Mouse (Mus musculus) MEL (cell line): Measurements from ENCODE around the gene Zscan2. TPM values are rescaled to one million over a fixed set of nuclear protein-coding genes. Genes with fewer than 3 reads are reported as not detected.

Experiments used
- DNase-seq: peaks from one replicate; pipeline ENCODE4 v3.0.0; 2011; ENCODE audit warnings: low read depth, low spot score
- H3K27ac ChIP-seq: 2 replicates; pipeline ENCODE4 v1.5.1; 2012; ENCODE audit warnings: low read depth, mild to moderate bottlenecking, control low read depth, low read length, moderate library complexity; ENCODE audit not compliant: control insufficient read depth
- H3K27me3 ChIP-seq, 2 experiments: fragments of 150-350 bp in 1 of 2; sonication (generic) in 1 of 2; 2 replicates each; pipeline ENCODE4 v1.6.1; 2012; ENCODE audit warnings: low read length in 2 of 2, mild to moderate bottlenecking in 2 of 2, improper control_type of control experiment in 1 of 2, moderate library complexity in 1 of 2; ENCODE audit not compliant: insufficient read depth in 2 of 2, control insufficient read depth in 1 of 2
- H3K36me3 ChIP-seq, 2 experiments: 2 replicates each; pipeline ENCODE4 v1.6.1; 2012 to 2014; ENCODE audit warnings: low read length in 2 of 2, improper control_type of control experiment in 1 of 2, inconsistent platforms in 1 of 2, mild to moderate bottlenecking in 1 of 2; ENCODE audit not compliant: insufficient read depth in 2 of 2, control insufficient read depth in 1 of 2
- H3K4me1 ChIP-seq, 2 experiments: fragments of 150-350 bp in 1 of 2; sonication (generic) in 1 of 2; 2 replicates each; pipeline ENCODE4 v1.6.1; 2012; ENCODE audit warnings: low read length in 2 of 2, improper control_type of control experiment in 1 of 2, mild to moderate bottlenecking in 1 of 2; ENCODE audit not compliant: insufficient read depth in 2 of 2, control insufficient read depth in 1 of 2
- H3K4me3 ChIP-seq, 2 experiments: fragments of 150-350 bp in 1 of 2; sonication (generic) in 1 of 2; 2 replicates each; pipeline ENCODE4 v1.5.1; 2012; ENCODE audit warnings: low read depth in 2 of 2, low read length in 2 of 2, mild to moderate bottlenecking in 2 of 2, moderate library complexity in 2 of 2, control low read depth in 1 of 2, improper control_type of control experiment in 1 of 2; ENCODE audit not compliant: control insufficient read depth in 1 of 2, insufficient read depth in 1 of 2
- H3K79me2 ChIP-seq: 2 replicates; pipeline ENCODE4 v1.6.1; 2012; ENCODE audit warnings: mild to moderate bottlenecking, low read length, moderate library complexity; ENCODE audit not compliant: control insufficient read depth, poor library complexity, insufficient read depth
- H3K9ac ChIP-seq: 2 replicates; pipeline ENCODE4 v1.6.1; 2012; ENCODE audit warnings: low read depth, mild to moderate bottlenecking, control low read depth, low read length, moderate library complexity; ENCODE audit not compliant: control insufficient read depth, poor library complexity, severe bottlenecking
- H3K9me3 ChIP-seq: fragments of 150-350 bp; sonication (generic); replicated peaks from 2 replicates; pipeline ENCODE4 v1.6.1; 2012; ENCODE audit warnings: mild to moderate bottlenecking, low read length, improper control_type of control experiment, moderate library complexity; ENCODE audit not compliant: insufficient read depth
- CHD2 ChIP-seq: IDR thresholded peaks from 2 replicates; pipeline ENCODE4 v1.6.1; 2011; ENCODE audit warnings: low read length, improper control_type of control experiment
- CTCF ChIP-seq, 3 experiments: IDR thresholded peaks in 2 of 3; conservative IDR thresholded peaks in 1 of 3; 2 replicates each; pipeline ENCODE4 v1.5.1; 2011 to 2012; ENCODE audit warnings: low read length in 3 of 3, low read depth in 2 of 3, mild to moderate bottlenecking in 2 of 3, improper control_type of control experiment in 1 of 3, inconsistent platforms in 1 of 3, mixed read lengths in 1 of 3, moderate library complexity in 1 of 3; ENCODE audit not compliant: control insufficient read depth in 1 of 3, insufficient read depth in 1 of 3, poor library complexity in 1 of 3, severe bottlenecking in 1 of 3
- E2F4 ChIP-seq: IDR thresholded peaks from 2 replicates; pipeline ENCODE4 v1.6.1; 2011; ENCODE audit warnings: low read depth, low read length, improper control_type of control experiment, borderline replicate concordance
- ELF1 ChIP-seq: IDR thresholded peaks from 2 replicates; pipeline ENCODE4 v1.6.1; 2014; ENCODE audit warnings: low read depth, mild to moderate bottlenecking, inconsistent platforms, low read length, improper control_type of control experiment, moderate library complexity
- EP300 ChIP-seq, 2 experiments: IDR thresholded peaks; 2 replicates each; pipeline ENCODE4 v1.6.1; 2011; ENCODE audit warnings: improper control_type of control experiment in 2 of 2, low read length in 2 of 2, low read depth in 1 of 2, mild to moderate bottlenecking in 1 of 2
- GABPA ChIP-seq: IDR thresholded peaks from 2 replicates; pipeline ENCODE4 v1.6.1; 2012; ENCODE audit warnings: low read depth, mild to moderate bottlenecking, inconsistent platforms, low read length, improper control_type of control experiment, moderate library complexity
- JUND ChIP-seq: IDR thresholded peaks from 2 replicates; pipeline ENCODE4 v1.6.1; 2011; ENCODE audit warnings: low read depth, mild to moderate bottlenecking, improper control_type of control experiment, low read length
- KAT2A ChIP-seq: conservative IDR thresholded peaks from 2 replicates; pipeline ENCODE4 v1.6.1; 2012; ENCODE audit warnings: low read depth, low read length, improper control_type of control experiment, inconsistent platforms
- MAFK ChIP-seq: IDR thresholded peaks from 2 replicates; pipeline ENCODE4 v1.6.1; 2011; ENCODE audit warnings: low read depth, mild to moderate bottlenecking, low read length, improper control_type of control experiment, borderline replicate concordance
- MAZ ChIP-seq: IDR thresholded peaks from 2 replicates; pipeline ENCODE4 v1.6.1; 2012; ENCODE audit warnings: low read depth, mild to moderate bottlenecking, inconsistent platforms, low read length, improper control_type of control experiment
- MXI1 ChIP-seq: IDR thresholded peaks from 2 replicates; pipeline ENCODE4 v1.6.1; 2011; ENCODE audit warnings: mild to moderate bottlenecking, low read depth, low read length, improper control_type of control experiment
- MYC ChIP-seq: IDR thresholded peaks from 2 replicates; pipeline ENCODE4 v1.6.1; 2011; ENCODE audit warnings: low read depth, mild to moderate bottlenecking, low read length, improper control_type of control experiment, moderate library complexity
- NELFE ChIP-seq: IDR thresholded peaks from 2 replicates; pipeline ENCODE4 v1.6.1; 2011; ENCODE audit warnings: low read depth, low read length, improper control_type of control experiment
- NRF1 ChIP-seq: IDR thresholded peaks from 2 replicates; pipeline ENCODE4 v1.6.1; 2014; ENCODE audit warnings: low read depth, mild to moderate bottlenecking, inconsistent platforms, low read length, improper control_type of control experiment, moderate library complexity; ENCODE audit not compliant: poor library complexity, insufficient read depth, severe bottlenecking
- POLR2A ChIP-seq, 2 experiments: IDR thresholded peaks; 2 replicates each; pipeline ENCODE4 v1.6.1; 2011 to 2012; ENCODE audit warnings: low read length in 2 of 2, mild to moderate bottlenecking in 2 of 2, control low read depth in 1 of 2, improper control_type of control experiment in 1 of 2, low read depth in 1 of 2, moderate library complexity in 1 of 2; ENCODE audit not compliant: control insufficient read depth in 1 of 2, insufficient read depth in 1 of 2, poor library complexity in 1 of 2
- POLR2AphosphoS5 ChIP-seq: IDR thresholded peaks from 2 replicates; pipeline ENCODE4 v1.6.1; 2012; ENCODE audit warnings: low read depth, borderline replicate concordance, mild to moderate bottlenecking, inconsistent platforms, low read length, moderate library complexity, mixed read lengths
- RCOR1 ChIP-seq: IDR thresholded peaks from 2 replicates; pipeline ENCODE4 v1.6.1; 2012; ENCODE audit warnings: low read depth, mild to moderate bottlenecking, inconsistent platforms, low read length, improper control_type of control experiment
- SIN3A ChIP-seq: IDR thresholded peaks from 2 replicates; pipeline ENCODE4 v1.6.1; 2012; ENCODE audit warnings: low read length, improper control_type of control experiment, inconsistent platforms
- SMC3 ChIP-seq: IDR thresholded peaks from 2 replicates; pipeline ENCODE4 v1.6.1; 2011; ENCODE audit warnings: low read depth, low read length, improper control_type of control experiment
- TAL1 ChIP-seq: IDR thresholded peaks from 2 replicates; pipeline ENCODE4 v1.6.1; 2012; ENCODE audit warnings: mild to moderate bottlenecking, inconsistent platforms, low read length, moderate library complexity, mixed read lengths
- TBP ChIP-seq: IDR thresholded peaks from 2 replicates; pipeline ENCODE4 v1.8.0; 2011; ENCODE audit warnings: low read depth, low read length, improper control_type of control experiment
- USF1 ChIP-seq: IDR thresholded peaks from 2 replicates; pipeline ENCODE4 v1.6.1; 2014; ENCODE audit warnings: low read depth, mild to moderate bottlenecking, inconsistent platforms, low read length, improper control_type of control experiment, moderate library complexity
- USF2 ChIP-seq, 2 experiments: IDR thresholded peaks; 2 replicates each; pipeline ENCODE4 v1.6.1; 2011 to 2012; ENCODE audit warnings: improper control_type of control experiment in 2 of 2, low read length in 2 of 2, borderline replicate concordance in 1 of 2, inconsistent platforms in 1 of 2, low read depth in 1 of 2, mild to moderate bottlenecking in 1 of 2; ENCODE audit not compliant: insufficient read depth in 1 of 2
- ZC3H11A ChIP-seq: IDR thresholded peaks from 2 replicates; pipeline ENCODE4 v1.6.1; 2012; ENCODE audit warnings: low read depth, mild to moderate bottlenecking, inconsistent platforms, low read length, improper control_type of control experiment
- ZKSCAN1 ChIP-seq: IDR thresholded peaks from 2 replicates; pipeline ENCODE4 v1.6.1; 2012; ENCODE audit warnings: low read depth, mild to moderate bottlenecking, inconsistent platforms, low read length, improper control_type of control experiment, moderate library complexity
- ZMIZ1 ChIP-seq: IDR thresholded peaks from 2 replicates; pipeline ENCODE4 v1.6.1; 2012; ENCODE audit warnings: low read depth, mild to moderate bottlenecking, inconsistent platforms, low read length, improper control_type of control experiment, moderate library complexity
- ZNF384 ChIP-seq: IDR thresholded peaks from 2 replicates; pipeline ENCODE4 v1.6.1; 2012; ENCODE audit warnings: low read depth, mild to moderate bottlenecking, inconsistent platforms, low read length, improper control_type of control experiment
- polyA plus RNA-seq, 2 experiments: library from polyadenylated mRNA; stranded (reverse) in 1 of 2; unstranded in 1 of 2; fragments of >175 nt in 1 of 2; fragments of >200 nt in 1 of 2; gene quantifications; 2 replicates each; pipeline versions ENCODE4 v1.2.1 to v1.2.4; 2012; ENCODE audit warnings: low replicate concordance in 2 of 2, low read depth in 1 of 2; ENCODE audit not compliant: insufficient read length in 2 of 2, insufficient read depth in 1 of 2, missing spikeins in 1 of 2
- total RNA-seq: library from RNA; depleted of rRNA; stranded (reverse); fragments of 300-350 nt; gene quantifications from 2 replicates; pipeline ENCODE4 v1.2.3, GENCODE M21; 2012

Gene Zscan2
- total and polyA plus RNA-seq, 3 experiments = 1.2 to 2.4 TPM; not detected in 1

GRCm38 (mm10) chr7:80837736-80838135 lies 23.0 kb upstream of the Zscan2 start:
- H3K79me2 ChIP-seq = no peaks in the 10 kb centered on the region
- no peak overlapping the region for H3K27ac ChIP-seq
- peaks cover 7 to 21% of the 10 kb centered on the region in 2 experiments for H3K4me1 ChIP-seq
- DNase-seq = no peak
- no peaks in the 10 kb centered on the region for H3K27me3 ChIP-seq
- H3K9ac ChIP-seq = no peak overlapping the region
- peaks cover 0 to 21% of the 10 kb centered on the region in 2 experiments; a peak in 2 of 4 replicates for H3K36me3 ChIP-seq
- no peaks in the 10 kb centered on the region for H3K9me3 ChIP-seq
- H3K4me3 ChIP-seq = no peak overlapping the region
- TF ChIP-seq USF1 (no peak), ELF1 (no peak), SIN3A (no peak), RCOR1 (no peak), GABPA (no peak), MAZ (no peak), MXI1 (no peak), SMC3 (no peak), MAFK (no peak), CTCF (IDR thresholded peaks at IDR 0.05 in 2 of 3, conservative IDR thresholded peaks at IDR 0.05 in 1 of 3; ENCODE audit: control insufficient read depth in 1 of 3, insufficient read depth in 1 of 3, low read depth in 2 of 3, low read length in 3 of 3, poor library complexity in 1 of 3, severe bottlenecking in 1 of 3) (no peak), ZNF384 (no peak), ZKSCAN1 (no peak), CHD2 (no peak), POLR2AphosphoS5 (no peak), ZC3H11A (no peak), EP300 (IDR thresholded peaks at IDR 0.05; ENCODE audit: low read depth in 1 of 2, low read length in 2 of 2) (no peak), TAL1 (no peak), POLR2A (IDR thresholded peaks at IDR 0.05; ENCODE audit: control insufficient read depth in 1 of 2, insufficient read depth in 1 of 2, low read depth in 1 of 2, low read length in 2 of 2, poor library complexity in 1 of 2) (no peak)

DNA sequence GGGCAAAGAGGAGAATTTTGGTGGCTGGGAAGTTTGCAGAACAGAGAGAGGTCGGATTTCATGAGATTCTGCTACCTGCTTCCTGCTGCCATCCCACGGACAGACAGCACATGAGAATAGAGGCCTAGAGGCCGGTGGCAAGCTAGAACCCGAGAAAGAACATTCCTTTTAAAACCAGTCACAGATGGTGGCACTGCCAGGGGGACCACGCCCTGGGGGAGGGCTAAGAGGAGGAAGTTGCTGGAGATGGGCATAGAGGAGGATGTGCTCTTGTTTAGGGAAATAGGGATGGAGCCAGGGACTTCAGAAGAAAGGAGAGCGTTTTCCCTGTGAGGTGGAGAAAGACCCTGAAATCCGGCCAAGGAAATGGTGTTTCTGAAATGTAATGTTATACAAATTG lies 22.5 kb upstream of the Zscan2 start:
- Histone ChIP-seq H3K9me3 (no peaks in the 10 kb centered on the region), H3K4me1 (peaks cover 7 to 21% of the 10 kb centered on the region in 2 experiments), H3K27me3 (no peaks in the 10 kb centered on the region), H3K79me2 (no peaks in the 10 kb centered on the region), H3K4me3 (no peak overlapping the region), H3K36me3 (peaks cover 0 to 21% of the 10 kb centered on the region in 2 experiments; a peak in 2 of 4 replicates), H3K9ac (no peak overlapping the region), H3K27ac (no peak overlapping the region)
- DNase-seq = no peak
- no peak for TF ChIP-seq MAZ
- TF ChIP-seq GABPA = no peak
- TF ChIP-seq USF2 (IDR thresholded peaks at IDR 0.05; ENCODE audit: borderline replicate concordance in 1 of 2, insufficient read depth in 1 of 2, low read depth in 1 of 2, low read length in 2 of 2) = no peak
- TF ChIP-seq E2F4 = no peak
- TF ChIP-seq ZMIZ1 = no peak
- TF ChIP-seq CTCF (IDR thresholded peaks at IDR 0.05 in 2 of 3, conservative IDR thresholded peaks at IDR 0.05 in 1 of 3; ENCODE audit: control insufficient read depth in 1 of 3, insufficient read depth in 1 of 3, low read depth in 2 of 3, low read length in 3 of 3, poor library complexity in 1 of 3, severe bottlenecking in 1 of 3) = no peak
- no peak for TF ChIP-seq JUND
- TF ChIP-seq KAT2A = no peak
- TF ChIP-seq TBP = no peak
- no peak for TF ChIP-seq NRF1
- TF ChIP-seq TAL1 = no peak
- TF ChIP-seq POLR2A (IDR thresholded peaks at IDR 0.05; ENCODE audit: control insufficient read depth in 1 of 2, insufficient read depth in 1 of 2, low read depth in 1 of 2, low read length in 2 of 2, poor library complexity in 1 of 2) = no peak
- TF ChIP-seq NELFE = no peak
- no peak for TF ChIP-seq MYC
- TF ChIP-seq MXI1 = no peak
